Mouse (Mus musculus): Measurements from ENCODE around the gene Rnf157.

DNA sequence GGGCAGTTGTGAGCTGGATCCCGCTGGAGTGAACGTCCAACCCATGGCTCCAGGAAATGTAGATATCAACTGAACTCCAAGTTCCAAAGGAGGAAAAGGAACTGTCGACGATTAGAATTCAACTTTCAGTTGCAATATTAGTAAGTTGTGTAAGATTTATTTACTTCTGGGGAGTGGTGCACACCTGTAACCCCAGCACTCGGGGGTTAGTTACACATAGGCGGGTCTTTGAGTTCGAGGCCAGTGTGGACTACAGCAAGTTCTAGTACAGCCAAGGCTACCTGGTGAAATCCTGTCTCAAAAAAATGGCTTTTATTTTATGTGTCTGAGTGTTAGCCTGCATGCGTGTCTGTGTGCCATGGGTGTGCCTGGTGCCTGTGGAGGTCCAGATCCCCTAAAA is 59.3 kb downstream of the Rnf157 start:
- TF ChIP-seq ZC3H11A (IDR thresholded peaks at IDR 0.05; ENCODE audit: borderline replicate concordance, low read depth, low read length) (no peak), HCFC1 (IDR thresholded peaks at IDR 0.05; ENCODE audit: borderline replicate concordance, insufficient read depth, low read length) (no peak), ZNF384 (IDR thresholded peaks at IDR 0.05; ENCODE audit: low read depth, low read length) (no peak)

Measured in ES-E14 (cell line).